Mouse (Mus musculus) CH12F3 (cell line): ENCODE data around the gene Pard3.

Experiments
- in situ Hi-C: fragments of 300-500 bp; cut with MboI; formaldehyde crosslinking; loops from 2 replicates; pipeline ENCODE4 v1.14.3; 2020; ENCODE audit warnings: low sequenced_read_pairs

Gene Pard3

GRCm38 (mm10) chr8:127324836-127325570, 261.3 kb downstream of the Pard3 start:
- in situ Hi-C loops: loop anchor here (25.0 kb wide), 1 partner anchor 1037 kb away; the partner anchor contains the start of gene Nrp1

DNA sequence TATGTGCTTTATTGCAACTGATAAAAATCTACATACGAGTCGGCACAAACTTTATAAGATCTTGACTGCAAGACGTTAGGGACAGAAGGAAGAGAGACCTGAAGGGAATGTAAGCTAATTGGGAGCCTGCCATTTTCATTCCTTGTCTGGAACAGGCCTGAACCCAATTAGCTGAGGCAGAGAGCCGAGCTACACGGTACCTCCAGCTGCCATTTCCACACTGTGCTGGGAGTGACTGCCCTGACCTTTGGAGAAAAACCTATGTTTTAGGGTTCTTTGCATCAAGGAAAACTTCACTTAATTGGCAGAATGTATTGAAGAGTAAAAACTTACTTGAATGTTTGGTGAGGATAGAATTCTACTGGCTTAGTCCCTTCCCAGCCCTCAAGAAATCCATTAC, 262.1 kb downstream of the Pard3 start:
- in situ Hi-C loops: loop anchor here (25.0 kb wide), 1 partner anchor 1037 kb away; the partner anchor contains the start of gene Nrp1

DNA sequence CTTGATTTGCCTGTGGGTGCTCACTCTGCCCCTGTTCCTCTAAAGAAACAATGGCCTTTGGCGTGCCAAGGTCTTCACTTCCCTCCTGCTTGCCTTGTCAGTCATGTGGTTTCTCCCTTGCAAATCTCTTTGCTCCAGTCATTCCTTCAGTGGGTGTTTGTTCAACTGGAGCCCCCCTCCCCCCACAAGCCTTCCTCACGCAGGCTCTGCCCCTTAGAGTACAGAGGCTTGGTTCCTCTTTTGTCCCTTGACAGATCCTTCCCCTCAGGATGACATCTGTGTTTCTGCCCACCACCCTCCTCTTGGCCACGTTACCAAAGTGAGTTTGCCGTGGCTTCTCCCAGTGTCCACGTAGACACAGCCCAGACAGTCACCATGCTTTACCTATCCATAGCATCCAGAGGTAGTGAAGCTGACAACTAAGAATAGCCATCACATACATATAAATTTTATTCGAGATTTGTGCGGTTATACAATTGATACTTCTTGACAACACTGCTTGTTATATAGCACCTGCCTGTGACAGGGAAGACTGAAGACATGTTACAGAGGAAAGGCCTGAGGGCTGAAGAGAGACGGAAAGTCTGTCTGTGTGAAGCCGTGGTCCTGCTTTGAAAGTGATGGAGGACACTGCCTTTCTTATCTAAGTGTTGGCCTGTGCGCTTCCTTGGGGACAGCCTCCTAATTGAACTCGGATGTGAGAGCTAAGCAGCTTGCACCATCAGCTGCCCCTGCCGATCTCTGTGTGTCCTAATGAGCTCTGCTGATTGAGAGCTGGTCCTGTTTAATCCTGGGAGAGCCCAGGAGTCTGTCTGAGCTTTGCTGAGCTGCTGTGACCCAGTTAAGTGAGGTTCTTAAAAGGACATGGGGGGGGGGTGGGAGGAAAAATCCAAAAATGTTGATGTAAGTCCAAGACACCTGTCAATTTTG, 266.8 kb downstream of the Pard3 start:
- in situ Hi-C loops: loop anchor here (25.0 kb wide), 1 partner anchor 1032 kb away; the partner anchor contains the start of gene Nrp1

DNA sequence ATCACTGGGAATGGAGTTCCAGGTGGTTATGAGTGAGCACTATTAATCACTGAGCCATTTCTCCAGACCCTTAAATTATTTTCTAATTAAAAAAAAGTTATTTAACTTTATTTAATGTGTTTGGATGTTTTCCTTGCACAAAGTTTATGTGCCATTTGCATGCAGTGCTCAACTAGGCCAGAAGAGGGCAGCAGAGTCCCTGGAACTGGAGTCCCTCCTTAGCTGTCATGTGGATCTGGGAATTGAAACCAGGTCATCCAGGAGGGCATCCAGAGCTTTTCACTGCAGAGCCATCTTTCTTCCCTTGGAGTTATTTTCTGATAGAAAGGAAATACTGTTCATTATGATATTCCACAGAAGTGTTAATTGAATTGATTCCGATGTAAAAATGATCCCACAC, 268.1 kb downstream of the Pard3 start:
- in situ Hi-C loops: loop anchor here (25.0 kb wide), 1 partner anchor 1031 kb away; the partner anchor contains the start of gene Nrp1

GRCm38 (mm10) chr8:127335216-127335615, 271.5 kb downstream of the Pard3 start:
- in situ Hi-C loops: loop anchor here (25.0 kb wide), 1 partner anchor 1027 kb away; the partner anchor contains the start of gene Nrp1

DNA sequence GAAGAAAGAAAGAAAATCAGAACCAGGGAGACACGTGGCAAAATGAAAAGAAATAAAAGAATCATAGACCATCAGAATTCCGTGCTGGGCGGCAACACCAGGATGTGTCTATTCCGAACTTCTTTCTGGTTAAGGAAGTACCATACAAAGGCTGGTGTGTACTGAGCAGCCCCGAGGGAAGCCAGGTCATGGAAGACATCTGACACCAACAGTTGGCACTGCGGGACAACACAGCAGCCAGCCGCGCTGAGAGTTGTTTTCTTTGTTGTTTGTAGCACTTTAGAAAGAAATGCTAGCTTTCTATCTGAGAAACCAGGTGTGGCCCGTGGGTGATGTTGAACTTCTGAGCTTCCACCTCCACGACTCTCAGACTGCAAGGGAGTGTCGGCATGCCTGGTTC, 274.5 kb downstream of the Pard3 start:
- in situ Hi-C loops: loop anchor here (25.0 kb wide), 1 partner anchor 1024 kb away; the partner anchor contains the start of gene Nrp1

DNA sequence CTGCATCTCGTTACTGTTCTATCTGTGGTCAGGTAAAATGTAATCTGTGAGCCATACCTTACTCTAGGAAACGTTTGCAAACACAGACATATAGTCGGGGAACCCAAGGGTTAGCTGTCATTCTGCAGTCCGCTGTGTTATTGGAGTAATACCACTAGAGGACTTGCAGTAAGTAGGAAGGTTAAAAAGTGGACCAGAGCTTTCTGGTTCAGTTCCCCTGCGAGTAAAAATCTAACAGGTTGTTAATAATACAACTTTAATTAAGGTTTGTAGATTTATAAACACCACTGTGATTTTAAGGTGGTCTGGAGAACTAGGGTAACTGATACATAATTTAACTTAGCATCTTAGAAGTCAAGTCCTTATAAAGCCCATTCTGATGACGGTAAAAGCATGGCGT, 277.4 kb downstream of the Pard3 start:
- in situ Hi-C loops: loop anchor here (25.0 kb wide), 1 partner anchor 1021 kb away; the partner anchor contains the start of gene Nrp1

GRCm38 (mm10) chr8:127343115-127343514, 279.4 kb downstream of the Pard3 start:
- in situ Hi-C loops: loop anchor here (25.0 kb wide), 1 partner anchor 1019 kb away; the partner anchor contains the start of gene Nrp1

DNA sequence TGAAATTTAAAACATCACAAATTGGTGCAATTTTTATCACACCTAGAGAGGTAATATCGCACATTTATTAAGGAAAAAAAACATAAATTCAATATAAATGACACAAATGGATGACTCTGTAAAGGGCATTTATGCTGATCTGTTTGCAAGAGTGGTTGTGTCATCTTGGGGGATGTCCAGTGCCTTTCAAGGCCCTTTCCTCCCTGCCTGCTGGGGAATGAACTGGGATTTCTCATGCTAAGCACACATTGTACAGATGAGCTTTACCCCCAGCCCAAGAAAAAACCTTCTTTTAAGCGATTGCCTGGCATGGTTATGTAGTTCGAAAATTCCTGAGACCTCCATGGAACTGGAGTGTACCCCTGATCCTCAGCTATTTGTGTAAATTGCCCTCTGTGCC, 280.7 kb downstream of the Pard3 start:
- in situ Hi-C loops: loop anchor here (25.0 kb wide), 1 partner anchor 1018 kb away; the partner anchor contains the start of gene Nrp1

DNA sequence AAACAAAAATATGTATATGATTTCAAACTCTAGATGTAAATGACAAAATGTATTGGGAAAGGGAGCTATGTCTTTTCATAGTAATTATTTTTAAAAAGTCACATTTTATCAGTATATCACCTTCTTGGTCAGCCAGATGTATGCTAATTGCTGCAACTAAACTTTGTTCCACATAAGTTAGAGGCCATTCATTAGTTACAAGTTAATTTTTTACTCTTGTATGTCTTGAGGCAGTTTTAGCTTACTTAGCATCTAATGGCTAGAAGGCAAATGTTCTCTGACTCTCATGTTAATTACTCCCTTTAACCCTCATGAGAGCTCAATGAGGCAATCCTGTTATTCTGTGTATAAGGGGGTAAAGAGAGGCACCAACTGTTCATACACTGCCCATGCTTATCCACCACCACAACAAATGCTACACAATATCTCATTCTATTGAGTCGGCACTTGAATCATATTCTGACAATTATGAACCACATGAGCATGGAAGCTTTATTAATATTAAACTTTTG, 282.3 kb downstream of the Pard3 start:
- in situ Hi-C loops: loop anchor here (25.0 kb wide), 1 partner anchor 1016 kb away; the partner anchor contains the start of gene Nrp1

DNA sequence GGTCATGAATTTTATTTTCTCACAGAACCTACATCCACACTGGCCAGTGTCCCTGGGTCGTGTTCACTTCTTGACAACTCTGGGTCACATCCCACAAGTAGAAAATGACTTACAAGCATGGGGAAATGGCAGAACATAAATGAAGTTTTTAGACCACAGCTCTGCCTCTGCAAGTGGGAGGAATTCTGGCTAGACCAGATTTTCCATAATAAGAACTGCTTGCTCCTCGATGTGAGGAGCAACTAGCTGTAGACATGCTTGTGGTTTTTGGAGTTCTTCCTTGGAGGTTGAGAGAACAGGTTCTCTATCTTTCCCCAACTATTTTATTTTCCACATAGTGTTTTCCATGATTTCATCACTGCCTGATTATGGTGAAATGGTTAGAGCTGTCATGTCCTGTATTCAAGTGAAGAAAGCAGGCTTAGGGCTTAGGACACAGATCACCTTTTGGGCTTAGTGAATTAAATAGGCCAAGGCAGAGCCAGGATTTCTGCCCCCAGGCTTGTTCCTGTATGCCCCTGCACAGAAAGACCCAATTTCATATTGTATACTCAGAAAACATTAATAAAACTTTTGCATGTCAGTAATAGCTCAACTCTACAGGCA, 284.3 kb downstream of the Pard3 start:
- in situ Hi-C loops: loop anchor here (25.0 kb wide), 1 partner anchor 1014 kb away; the partner anchor contains the start of gene Nrp1

DNA sequence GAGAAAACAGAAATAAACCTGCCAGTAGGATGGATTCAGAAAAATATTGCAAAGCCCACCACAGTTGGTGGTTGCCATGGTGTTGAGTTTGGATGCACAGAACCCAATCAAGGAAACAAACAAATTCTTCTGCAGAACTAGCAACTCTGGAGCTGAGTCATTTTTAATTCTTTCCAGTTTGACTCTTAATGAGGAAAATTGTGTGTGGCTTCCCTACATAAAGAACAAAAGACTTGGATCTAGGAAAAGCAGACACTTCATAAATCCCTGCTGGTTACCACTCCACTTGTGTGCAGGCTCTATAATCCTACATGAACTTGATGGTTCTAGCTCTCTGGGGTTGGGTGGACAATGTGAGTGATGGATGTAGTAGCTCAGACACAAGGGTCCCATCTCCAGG, 298.1 kb downstream of the Pard3 start:
- in situ Hi-C loops: no loop called here

GRCm38 (mm10) chr8:127368347-127368746, 304.7 kb downstream of the Pard3 start:
- in situ Hi-C loops: no loop called here

DNA sequence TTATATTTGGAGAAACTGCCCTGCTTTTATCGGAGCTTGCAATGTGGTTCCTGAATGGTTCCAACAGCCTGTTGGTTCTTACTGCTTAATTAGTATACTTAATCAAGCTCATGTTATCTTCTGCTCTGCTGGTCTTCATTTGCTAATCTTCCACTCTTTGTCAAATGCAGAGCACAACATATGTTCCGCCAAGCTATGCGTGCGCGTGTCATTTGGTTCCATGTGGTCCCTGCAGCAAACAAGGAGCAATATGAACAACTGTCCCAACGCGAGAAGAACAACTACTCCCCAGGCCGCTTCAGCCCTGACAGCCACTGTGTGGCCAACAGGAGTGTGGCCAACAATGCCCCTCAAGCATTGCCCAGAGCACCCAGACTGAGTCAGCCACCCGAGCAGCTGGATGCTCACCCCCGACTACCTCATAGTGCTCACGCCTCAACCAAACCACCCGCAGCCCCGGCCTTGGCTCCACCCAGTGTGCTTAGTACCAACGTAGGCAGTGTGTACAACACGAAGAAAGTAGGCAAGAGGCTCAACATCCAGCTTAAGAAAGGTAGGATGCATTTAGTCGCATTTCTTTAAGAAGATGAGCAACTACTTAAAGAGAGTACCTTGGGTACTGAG, 307.7 kb downstream of the Pard3 start:
- in situ Hi-C loops: no loop called here

GRCm38 (mm10) chr8:127377775-127378174, 314.1 kb downstream of the Pard3 start:
- in situ Hi-C loops: no loop called here

DNA sequence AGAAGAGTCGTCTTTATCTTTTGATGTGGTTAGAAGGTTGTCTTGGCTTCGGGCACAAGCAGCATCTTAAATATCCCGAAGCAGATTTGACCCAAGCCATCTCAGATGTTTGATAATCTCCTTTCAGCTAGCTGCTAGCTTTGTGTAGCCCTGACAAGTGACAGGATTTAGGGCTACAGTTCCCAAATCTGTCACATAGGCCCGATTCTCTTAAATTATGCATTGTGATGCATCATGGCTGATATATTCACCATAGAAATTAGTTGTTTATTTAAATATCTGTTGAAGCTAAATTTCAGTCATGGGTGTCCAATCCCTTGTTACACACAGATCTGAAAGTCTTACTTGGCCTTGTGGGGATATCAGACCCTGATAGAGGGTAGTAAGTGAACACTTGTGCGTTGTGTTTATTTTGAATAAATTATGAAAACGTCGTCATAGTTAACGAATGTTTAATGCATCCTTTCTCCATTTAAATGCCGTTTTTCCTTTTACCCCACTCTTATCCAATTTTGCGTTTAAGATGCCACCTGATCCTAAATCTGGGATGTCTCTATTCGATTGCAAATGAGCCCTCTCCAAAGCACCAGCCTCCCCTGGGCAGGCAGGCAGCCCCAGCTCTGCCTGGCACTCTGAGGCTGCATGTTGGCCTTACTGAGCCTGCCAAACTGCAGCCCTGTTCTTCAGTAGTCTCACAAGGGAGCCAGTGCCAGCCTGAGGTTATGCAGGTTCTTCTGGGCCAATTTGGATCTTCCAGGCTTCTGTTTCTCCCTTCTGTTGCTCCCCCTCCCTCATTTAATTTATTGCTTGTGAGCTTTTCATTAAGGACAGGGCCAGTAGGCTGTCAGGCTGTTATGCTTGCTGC, 315.5 kb downstream of the Pard3 start:
- in situ Hi-C loops: no loop called here

DNA sequence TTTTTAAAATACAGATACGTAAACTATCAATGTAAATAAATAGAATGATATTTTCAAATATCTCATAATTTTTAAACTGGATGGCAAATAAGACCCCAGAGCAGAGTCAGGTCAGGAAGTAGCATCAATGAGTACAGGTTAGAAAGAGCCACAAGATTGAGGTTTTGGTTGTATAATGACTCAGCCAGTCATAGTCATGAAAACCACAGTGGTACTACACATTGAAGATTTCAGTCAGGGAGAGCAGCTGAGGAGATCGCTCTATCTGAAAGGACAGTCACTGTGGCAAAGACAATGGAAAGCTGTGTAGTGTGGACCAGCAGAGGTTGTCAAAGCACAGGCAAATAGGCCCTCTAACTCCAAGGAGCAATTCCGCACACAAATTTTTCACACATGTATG, 317.6 kb downstream of the Pard3 start:
- in situ Hi-C loops: no loop called here

DNA sequence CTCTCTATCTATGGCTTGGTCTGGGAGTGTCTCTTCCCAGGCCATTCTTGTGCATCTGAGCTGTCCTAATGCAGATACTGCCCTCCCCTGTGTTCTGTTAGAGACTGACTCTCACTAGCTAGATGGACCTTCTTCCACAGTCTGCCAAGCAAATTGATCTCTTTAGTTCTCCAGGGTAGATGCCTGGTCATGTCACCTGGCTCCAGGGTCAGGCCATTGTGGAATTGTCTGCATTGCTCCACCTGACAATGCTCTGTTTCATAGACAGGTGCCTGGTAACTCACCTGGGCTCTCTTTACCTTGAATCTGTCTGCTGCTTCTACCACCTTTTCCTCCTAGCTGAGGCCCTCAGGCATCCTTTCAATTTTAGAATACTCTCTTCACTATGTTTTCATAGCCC, 329.0 kb downstream of the Pard3 start:
- in situ Hi-C loops: no loop called here

GRCm38 (mm10) chr8:127395488-127395887, 331.8 kb downstream of the Pard3 start:
- in situ Hi-C loops: no loop called here
